Mouse (Mus musculus): Measurements from ENCODE around the gene Cs.

- TF ChIP-seq CTCF (IDR thresholded peaks at IDR 0.05; ENCODE audit: control insufficient read depth, insufficient read depth, low read length) (no peak), POLR2A (IDR thresholded peaks at IDR 0.05; ENCODE audit: borderline replicate concordance, control insufficient read depth, low read depth, low read length) (peak; percentile 45; the same call in 1 of the 2 replicates)
Observed at GRCm38 (mm10) chr10:128322141-128323108, 15.1 kb upstream of the Cs start, which contains the start of gene Cnpy2.

Data from bone marrow, adult 2 months (tissue).